In genomic region chr8:80550436-80550835, GRCm38 (mm10) we compare ENCODE assay signal across 20 mouse cellular contexts. TPM values are rescaled to one million over a fixed set of nuclear protein-coding genes. Genes with fewer than 3 reads are reported as not detected.
DNase-seq lines count a peak whose midpoint lies in the region; TF ChIP-seq lines count a peak whose summit lies in the region.
"Had no signal": no experiment of that assay in that cellular context is flagged by ENCODE, and none has a peak within 500 bp of the region (broad histone marks: within the 10 kb centered on the region; RNA-seq: fewer than 3 reads in every experiment).

No protein-coding gene starts in this region.

- TF ChIP-seq CTCF in brain, embryonic 14.5 days (IDR thresholded peaks at IDR 0.05; ENCODE audit: borderline replicate concordance, extremely low read depth, insufficient read depth, insufficient read length), result no peak

- DNase-seq in layer of hippocampus, adult 18-20 months (ENCODE audit: low spot score in 2 of 2), result peak; percentile 6 to 59
- no peak for DNase-seq in layer of hippocampus, adult 9-10 months (ENCODE audit: low spot score)
- DNase-seq in right cerebral cortex, adult 18-20 months, result peak; percentile 0
- no peak for DNase-seq in right cerebral cortex, postnatal 25 days
- DNase-seq in brain, embryonic 14.5 days (ENCODE audit: low read depth), result peak; percentile 6
- no peak for DNase-seq in thymus, postnatal 36 days
- DNase-seq in cerebellum, postnatal 25 days, result no peak
- DNase-seq: adrenal gland, adult 2 months; adrenal gland, postnatal 36 days; B cell, adult 2 months; cerebellum, adult 8-10 months; cerebellum, postnatal 36 days; gastrocnemius, adult 2 months; heart, postnatal 10 days; kidney, adult 11 months; kidney, postnatal 14 days; lung, postnatal 36 days; thymus, postnatal 25 days had no signal

- TF ChIP-seq POLR2A in brain, embryonic 14.5 days (IDR thresholded peaks at IDR 0.05; ENCODE audit: borderline replicate concordance, extremely low read depth, insufficient read depth, insufficient read length, poor library complexity, severe bottlenecking), result no peak

RNA-seq across cellular contexts. Expression of gene Gypa, which starts 56.9 kb away (rescaled TPM):
- under 1 TPM in 1 of 2 experiments, not detected in 1; 0.17 TPM for total RNA-seq in layer of hippocampus, adult 18-20 months (2021)
- 0.73 and 1.5 TPM in 2 replicates for polyA plus RNA-seq in brain, embryonic 14.5 days (2012; rRNA removed)
- total RNA-seq: adrenal gland, adult 2 months; gastrocnemius, adult 2 months had no signal
- polyA plus RNA-seq: adrenal gland, adult 2 months; inflammation-experienced regulatory T-cells, adult 6 months; myocyte had no signal

Comparison
In these comparisons a context has a peak if more than half of its experiments do, and no peak if none do; other contexts are left out.
1. DNase-seq: peak in layer of hippocampus, adult 18-20 months (2 of 2), right cerebral cortex, adult 18-20 months (single experiment) and brain, embryonic 14.5 days (single experiment); none in layer of hippocampus, adult 9-10 months (single experiment), right cerebral cortex, postnatal 25 days (single experiment), thymus, postnatal 36 days (0 of 2) and cerebellum, postnatal 25 days (0 of 2).